Mouse (Mus musculus): ENCODE data around the gene 2310039H08Rik. TPM values are rescaled to one million over a fixed set of nuclear protein-coding genes. Genes with fewer than 3 reads are reported as not detected.

Gene 2310039H08Rik
- polyA plus RNA-seq (2012), result 144 and 204 TPM in 2 replicates

DNA sequence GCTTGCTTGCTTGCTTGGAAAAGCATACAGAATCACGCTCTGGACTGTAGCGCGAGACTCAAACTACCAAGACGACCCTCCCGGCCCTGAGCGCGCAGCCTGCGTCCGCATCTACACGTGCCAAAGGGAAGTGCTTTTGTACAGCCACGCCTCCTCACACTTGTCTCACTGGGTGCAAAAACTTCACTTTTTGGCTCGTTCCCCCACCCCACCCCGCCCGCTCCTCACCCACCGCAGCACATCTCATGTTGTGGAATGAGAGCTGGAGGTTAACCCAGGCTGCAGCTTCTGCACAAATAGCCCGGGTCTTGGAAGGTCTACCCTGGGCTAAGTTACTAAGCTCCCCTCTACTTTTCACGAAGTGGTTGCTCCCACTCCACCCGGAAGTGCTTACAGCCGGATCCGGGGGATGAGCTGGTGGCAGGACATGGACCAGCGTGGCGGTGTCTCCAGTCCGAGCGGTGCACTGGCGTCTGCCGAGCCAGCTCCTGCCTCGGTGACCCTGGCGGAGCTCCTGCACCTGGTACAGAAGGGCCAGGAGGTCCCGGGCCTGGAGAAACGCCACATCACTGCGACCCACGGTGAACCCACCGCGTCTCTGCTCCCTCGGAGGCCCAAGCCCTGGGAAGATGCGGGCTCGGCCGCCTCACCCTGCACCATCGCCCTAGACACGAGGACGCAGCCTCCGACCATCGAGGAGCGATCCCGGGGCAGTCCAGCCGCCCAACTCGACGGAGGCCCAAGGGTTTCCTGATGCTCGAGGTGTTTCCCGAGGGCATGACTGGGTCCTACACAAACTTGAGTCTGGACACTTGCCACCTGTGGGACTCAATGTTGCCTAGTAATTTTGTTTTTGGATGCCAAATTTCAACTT, at the start of gene 2310039H08Rik:
2310039H08Rik (plus strand) TSS at position 232 of the 874 bp plus-strand sequence.
- TF ChIP-seq GATA1 (IDR thresholded peaks at IDR 0.05; ENCODE audit: low read length), result no peak

DNA sequence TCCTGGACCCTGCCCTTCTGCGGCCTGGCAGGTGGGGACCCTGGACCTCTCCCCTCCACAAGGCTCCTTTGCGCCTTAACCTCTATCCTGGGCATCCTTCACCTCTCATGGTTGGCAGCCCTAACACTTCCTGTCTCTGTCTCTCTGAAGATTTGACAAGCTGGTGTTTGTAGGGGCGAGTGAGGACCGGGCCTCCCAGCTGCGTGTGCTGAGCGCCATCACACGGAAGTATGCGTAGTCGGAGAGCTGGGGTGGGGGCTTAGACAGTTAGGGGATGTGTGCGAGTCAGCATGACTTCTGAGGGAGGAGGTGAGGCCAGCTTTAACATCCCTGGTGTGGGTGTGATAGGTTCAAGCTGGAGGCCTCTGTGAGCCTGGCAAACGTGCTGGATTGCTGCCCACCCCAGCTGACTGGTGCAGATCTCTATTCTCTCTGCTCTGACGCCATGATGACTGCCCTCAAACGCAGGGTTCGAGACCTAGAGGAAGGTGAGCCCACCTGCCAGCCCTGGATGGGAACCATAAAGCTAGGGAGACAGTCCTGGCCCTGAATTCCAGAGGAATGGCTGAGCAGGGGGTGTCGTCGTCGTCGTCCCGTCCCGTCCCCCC, 47.9 kb upstream of the 2310039H08Rik start:
- no peak for TF ChIP-seq GATA1 (IDR thresholded peaks at IDR 0.05; ENCODE audit: low read length)

DNA sequence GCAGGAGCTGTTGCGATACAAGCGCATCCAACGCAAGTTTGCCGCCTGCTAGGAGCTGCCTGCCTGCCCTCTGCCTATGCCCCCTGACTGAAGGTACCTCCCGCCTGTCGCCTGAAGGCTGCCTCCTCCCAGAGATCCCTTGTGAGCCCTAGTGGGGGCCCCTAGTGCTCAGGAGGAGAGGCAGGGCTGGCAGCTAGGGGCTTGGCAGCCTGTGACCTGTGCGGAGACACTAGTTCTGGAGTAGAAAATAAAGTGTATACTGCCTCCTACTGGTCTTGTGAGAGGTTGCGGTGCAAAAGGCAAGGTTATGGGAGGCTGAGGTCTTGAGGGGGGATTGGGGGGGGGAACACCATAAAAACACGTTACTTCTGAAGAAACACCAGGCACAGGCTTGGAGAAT, 47.2 kb upstream of the 2310039H08Rik start:
- no peak for TF ChIP-seq GATA1 (IDR thresholded peaks at IDR 0.05; ENCODE audit: low read length)

DNA sequence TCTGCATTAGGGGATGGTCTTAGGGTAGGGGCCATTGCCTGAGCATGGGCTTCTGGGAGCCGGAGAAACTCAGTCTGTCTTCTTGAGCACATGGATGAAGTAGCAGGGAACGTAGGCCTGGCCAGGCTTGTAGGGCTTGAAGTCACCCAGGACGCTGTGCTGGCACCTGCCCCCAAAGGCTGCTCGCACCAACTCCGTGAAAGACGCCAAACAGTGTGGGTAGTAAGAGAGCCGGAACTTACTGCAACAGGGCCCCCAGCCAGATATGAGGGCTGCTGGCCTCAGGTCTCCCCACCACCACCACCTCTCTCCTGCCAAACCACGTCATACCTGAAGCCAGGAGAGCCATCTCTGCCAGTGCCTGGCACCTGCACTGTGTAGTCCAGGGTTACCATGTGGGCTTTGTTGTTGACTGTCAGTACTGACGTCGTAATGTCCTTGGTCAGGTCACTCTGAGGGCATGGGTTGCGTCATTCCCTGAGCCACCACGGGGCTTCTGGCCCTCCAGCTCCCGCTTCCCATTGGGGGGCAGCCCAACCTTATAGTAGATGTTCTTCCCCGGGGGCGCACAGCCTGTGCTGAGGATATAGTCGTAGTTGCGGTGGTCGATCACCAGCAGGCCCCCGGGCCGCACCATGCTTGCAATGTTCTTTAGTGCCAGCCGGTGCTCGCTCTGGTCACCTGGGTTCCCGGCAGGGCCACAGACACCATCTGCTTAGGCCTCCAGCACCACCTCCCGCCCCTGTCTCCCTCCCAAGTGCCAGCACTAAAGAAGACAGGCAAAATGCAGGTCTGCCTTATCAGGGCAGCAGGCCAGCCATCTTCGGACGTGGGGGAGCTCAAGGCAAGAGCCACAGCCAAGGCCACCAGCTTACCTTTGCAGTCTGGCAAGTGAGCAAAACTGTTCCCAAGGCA, 46.4 kb upstream of the 2310039H08Rik start:
- no peak for TF ChIP-seq GATA1 (IDR thresholded peaks at IDR 0.05; ENCODE audit: low read length)

DNA sequence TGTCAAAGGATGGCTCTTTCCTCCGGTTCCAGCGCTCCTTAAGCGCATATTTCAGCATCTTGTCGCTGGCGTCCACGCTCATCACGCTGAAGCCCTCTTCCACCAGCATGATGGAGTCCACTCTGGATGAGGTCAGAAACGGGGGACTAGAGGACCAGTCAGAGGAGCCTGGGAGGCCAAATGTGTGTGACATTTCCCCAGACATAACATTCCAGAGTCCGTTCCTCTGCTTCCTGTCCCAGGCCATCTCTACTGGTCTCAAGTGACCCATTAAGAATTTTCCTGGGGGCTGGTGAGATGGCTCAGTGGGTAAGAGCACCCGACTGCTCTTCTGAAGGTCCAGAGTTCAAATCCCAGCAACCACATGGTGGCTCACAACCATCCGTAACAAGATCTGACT, 45.2 kb upstream of the 2310039H08Rik start:
- no peak for TF ChIP-seq GATA1 (IDR thresholded peaks at IDR 0.05; ENCODE audit: low read length)

DNA sequence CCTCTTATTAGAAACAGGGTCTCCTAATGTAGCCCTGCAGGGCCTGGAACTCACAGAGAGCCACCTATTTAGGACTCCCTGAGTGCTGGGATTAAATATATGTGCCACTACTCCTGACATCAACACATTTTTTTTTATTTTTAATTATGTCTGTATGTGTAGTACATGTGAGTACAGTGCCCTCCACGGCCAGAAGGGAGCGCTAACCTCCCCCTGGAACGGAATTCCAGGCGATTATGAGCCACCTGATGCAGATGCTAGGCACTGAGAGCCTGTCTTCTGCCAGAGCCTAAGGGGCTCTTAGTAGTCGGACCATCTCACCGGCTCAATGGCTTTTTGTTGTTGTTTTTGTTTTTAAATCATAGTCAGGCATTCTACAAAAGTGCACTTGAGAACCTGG, 44.4 kb upstream of the 2310039H08Rik start:
- TF ChIP-seq GATA1 (IDR thresholded peaks at IDR 0.05; ENCODE audit: low read length), result no peak

DNA sequence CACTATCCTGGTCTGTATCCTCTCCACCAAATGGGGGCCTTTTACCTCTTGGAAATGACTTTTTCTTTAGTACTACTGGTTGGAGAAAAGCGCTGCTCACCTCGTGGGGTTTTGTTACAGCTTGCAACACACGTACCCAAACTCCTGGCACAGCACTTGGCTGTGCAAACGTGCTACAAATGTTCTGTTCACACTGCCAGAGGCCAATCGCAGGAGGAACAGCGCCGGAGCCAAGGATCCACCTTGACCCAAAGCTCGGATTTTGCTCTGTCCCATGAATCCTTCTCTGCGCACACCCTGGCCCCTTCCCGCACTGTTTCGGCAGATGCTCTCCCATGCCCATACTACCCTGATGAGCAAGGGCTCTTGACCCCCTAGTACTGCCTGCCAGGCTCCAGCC, 43.9 kb upstream of the 2310039H08Rik start:
- TF ChIP-seq GATA1 (IDR thresholded peaks at IDR 0.05; ENCODE audit: low read length), result no peak

DNA sequence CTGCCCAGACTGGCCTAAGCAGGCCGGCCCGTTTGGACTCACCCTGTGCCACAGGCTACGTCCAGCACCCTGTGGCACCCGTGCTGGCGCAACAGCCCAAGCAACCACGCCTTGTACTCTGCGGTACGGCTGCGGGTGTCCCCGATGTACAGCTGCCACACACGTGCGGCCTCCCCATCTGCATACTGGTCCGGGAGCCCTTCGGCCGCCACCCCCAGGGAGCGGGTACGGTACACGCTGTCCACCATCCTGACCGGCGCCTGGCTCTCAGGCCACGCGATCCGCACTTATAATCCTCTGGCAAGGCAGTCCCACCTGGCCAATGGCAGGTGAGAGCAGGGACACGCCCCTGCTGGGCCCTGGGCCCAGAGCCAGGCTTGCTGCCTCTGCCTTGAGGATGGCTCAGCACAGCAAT, 43.5 kb upstream of the 2310039H08Rik start, which contains the start of gene Gnmt:
Gnmt (minus strand) TSS at position 265 of the 415 bp plus-strand sequence.
- TF ChIP-seq GATA1 (IDR thresholded peaks at IDR 0.05; ENCODE audit: low read length), result no peak

DNA sequence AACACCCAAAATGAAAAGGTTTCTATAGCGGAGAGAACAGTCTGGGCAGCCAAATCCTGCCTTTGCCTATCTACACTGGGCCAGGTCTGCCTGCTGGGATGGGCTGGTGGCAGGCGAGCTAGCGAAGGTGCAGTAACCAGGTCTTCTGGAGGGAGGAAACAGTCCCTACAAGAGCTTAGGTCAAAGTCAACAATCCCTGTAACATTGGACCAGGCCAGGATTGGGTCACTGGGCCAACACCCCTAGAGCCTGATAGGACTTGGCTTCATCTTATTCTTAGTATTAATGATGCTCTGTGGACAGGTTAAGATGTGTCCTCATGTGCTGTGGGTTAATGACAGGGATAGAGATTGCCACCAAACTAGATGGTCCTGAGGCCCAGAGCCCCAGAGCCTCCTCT, 38.4 kb upstream of the 2310039H08Rik start:
- no peak for TF ChIP-seq GATA1 (IDR thresholded peaks at IDR 0.05; ENCODE audit: low read length)

DNA sequence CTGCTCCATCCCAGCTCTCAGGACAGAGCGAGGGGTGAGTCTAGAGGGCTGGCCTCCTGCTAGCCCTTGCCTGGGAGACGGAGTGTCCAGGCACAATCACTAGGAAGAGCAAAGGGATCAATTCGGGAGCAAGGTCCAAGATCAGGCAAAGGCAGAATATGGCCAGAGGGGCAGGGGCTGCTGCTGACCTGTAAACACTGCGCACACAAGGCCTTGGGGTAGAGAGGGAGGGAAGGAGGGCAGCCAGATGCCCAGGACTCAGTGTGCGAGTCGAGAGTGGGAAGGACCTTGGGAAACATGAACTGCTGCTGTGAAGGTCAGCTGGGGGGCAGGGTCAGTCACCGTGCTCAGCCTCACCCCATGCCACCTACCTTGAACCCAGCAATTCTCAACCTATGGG, 37.1 kb upstream of the 2310039H08Rik start:
- TF ChIP-seq GATA1 (IDR thresholded peaks at IDR 0.05; ENCODE audit: low read length), result no peak

DNA sequence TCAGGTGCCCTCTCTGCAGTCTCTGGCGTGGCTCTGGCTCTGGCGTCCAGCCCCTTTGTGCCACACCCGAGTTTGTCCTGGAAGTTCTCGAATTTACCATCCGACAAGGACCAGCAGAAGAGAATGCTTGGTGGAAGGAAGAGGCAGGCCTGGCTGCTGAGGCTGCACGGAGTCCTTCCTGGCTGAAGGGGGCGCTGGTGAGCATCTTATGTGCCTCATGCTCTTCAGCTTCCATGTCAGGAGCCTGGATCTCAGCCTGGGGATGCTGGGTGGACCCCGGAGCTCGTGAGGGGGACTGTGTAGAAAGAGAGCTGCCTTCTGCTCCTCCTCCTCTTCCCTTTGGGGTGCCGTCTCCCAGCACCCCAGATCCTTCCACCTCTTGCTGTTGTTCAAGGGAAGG, 36.3 kb upstream of the 2310039H08Rik start:
- no peak for TF ChIP-seq GATA1 (IDR thresholded peaks at IDR 0.05; ENCODE audit: low read length)

DNA sequence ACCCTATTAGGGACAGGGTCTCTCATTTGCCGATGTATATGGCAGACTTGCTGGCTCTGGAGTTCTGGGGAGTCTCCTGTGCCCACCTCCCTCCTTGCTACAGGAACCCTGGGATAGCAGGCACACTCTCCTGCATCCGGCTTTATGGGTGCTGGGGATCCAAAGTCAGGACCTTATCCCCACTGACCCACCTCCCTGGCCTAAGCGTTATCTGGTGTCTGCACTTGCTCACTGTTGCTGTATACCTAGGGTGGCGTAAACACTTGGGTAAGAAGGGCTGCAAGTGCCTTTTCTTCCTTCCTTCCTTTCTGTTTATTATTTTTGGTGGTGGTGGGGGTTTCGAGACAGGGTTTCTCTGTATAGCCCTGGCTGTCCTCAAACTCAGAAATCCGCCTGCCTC, 31.1 kb upstream of the 2310039H08Rik start:
- no peak for TF ChIP-seq GATA1 (IDR thresholded peaks at IDR 0.05; ENCODE audit: low read length)

DNA sequence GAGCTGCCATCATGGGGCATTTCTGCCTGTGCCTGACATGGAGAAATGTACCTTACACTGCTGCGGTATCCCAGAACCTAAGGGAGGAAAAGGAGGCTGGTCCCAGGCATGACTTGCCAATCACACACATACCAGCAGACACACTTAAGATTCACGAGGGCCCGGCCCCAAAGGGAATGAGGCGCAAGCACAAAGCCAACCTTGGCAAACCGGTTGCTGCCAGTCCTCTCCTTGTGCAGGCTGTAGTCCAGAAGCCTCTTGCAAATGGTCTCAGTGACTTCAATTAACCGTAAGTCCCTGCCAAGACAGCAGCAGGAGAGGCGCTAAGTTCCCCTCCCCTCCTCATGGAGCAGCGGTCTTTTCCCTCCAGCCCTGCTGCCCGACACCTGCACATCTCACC, 29.4 kb upstream of the 2310039H08Rik start:
- no peak for TF ChIP-seq GATA1 (IDR thresholded peaks at IDR 0.05; ENCODE audit: low read length)

DNA sequence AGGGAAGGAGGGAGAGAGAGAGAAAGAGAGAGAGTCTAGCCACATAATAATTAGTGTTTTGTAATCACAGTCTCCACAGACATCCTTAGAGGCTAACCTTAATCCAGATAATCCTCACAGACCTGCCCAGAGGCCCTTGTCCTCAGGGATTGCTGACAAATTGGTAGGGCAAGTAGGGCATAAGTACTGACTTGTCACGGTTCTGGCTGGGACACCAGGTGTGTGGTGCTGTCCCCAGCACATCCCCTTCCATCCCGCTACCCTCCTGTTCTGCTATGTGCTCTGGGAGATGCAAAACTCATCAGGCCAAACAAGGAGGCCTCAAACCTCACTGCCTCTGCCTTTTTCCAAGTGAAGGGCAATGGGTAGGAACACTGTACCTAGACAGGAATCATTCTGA, 26.9 kb upstream of the 2310039H08Rik start:
- TF ChIP-seq GATA1 (IDR thresholded peaks at IDR 0.05; ENCODE audit: low read length), result no peak

DNA sequence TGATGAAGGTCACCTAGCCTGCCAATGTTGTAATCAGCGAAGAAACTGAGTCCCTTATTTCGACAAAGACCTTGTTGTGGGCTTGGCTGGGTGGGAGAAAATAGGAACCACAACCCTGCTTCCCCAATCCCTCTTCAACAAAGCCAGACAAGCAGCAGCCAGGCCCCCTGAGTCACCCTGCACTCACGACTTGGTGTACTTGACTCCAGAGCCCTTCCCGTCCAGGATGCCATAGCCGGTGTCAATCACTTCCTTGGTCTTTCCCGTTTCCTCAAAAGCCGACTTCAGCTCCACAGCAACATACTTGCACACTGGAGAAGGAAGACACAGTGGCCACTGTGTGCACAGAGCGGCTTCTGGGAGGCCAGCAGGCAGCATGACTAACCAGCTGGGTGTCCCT, 25.2 kb upstream of the 2310039H08Rik start:
- no peak for TF ChIP-seq GATA1 (IDR thresholded peaks at IDR 0.05; ENCODE audit: low read length)

DNA sequence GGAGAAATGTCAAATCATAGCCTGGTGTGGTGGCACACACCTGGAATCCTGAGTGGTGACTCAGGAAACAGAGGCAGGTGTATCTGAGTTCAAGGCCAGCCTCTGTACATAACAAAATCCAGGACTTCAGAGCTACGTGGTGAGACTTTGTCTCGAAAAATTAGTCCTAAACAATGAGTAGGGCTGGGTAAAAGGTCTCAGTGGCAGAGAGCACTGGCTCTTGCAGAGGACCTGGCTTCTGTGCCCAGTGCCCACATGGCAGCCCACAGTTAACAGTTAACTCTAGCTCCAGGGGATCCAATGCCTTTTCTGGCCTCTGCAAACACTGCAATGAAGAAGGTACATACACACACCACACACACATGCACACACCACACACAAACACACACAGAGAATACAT, 24.6 kb upstream of the 2310039H08Rik start:
- TF ChIP-seq GATA1 (IDR thresholded peaks at IDR 0.05; ENCODE audit: low read length), result no peak

Data from G1E-ER4 (cell line).